Mouse (Mus musculus) ES-E14 (cell line): ENCODE data around the gene Scube1. TPM values are rescaled to one million over a fixed set of nuclear protein-coding genes. Genes with fewer than 3 reads are reported as not detected.
A peak's percentile ranks its signal among the peaks of the same experiment; 100 is the strongest.

ENCODE experiments used
- DNase-seq: peaks from one replicate; pipeline ENCODE4 v3.0.0-alpha.2; 2013; ENCODE audit warnings: low read depth, low spot score
- H3K27ac ChIP-seq: 2 replicates; pipeline ENCODE4 v1.5.1; 2012; ENCODE audit warnings: low read depth, mild to moderate bottlenecking, low read length, moderate library complexity, mixed read lengths; ENCODE audit not compliant: poor library complexity, insufficient read depth, severe bottlenecking
- H3K36me3 ChIP-seq: 2 replicates; pipeline ENCODE4 v1.6.1; 2012; ENCODE audit warnings: mild to moderate bottlenecking, low read length, moderate library complexity, mixed read lengths; ENCODE audit not compliant: control insufficient read depth, poor library complexity, insufficient read depth, severe bottlenecking
- H3K4me1 ChIP-seq, 2 experiments: fragments of 150-350 bp in 1 of 2; sonication (generic) in 1 of 2; 2 replicates each; pipeline ENCODE4 v1.6.1; 2012; ENCODE audit warnings: low read length in 2 of 2, mild to moderate bottlenecking in 1 of 2, mixed read lengths in 1 of 2; ENCODE audit not compliant: control insufficient read depth in 2 of 2, insufficient read depth in 2 of 2, poor library complexity in 1 of 2
- H3K4me3 ChIP-seq, 2 experiments: fragments of 150-350 bp in 1 of 2; sonication (generic) in 1 of 2; 2 replicates each; pipeline ENCODE4 v1.5.1; 2012; ENCODE audit warnings: low read length in 2 of 2, low read depth in 1 of 2, mild to moderate bottlenecking in 1 of 2, mixed read lengths in 1 of 2; ENCODE audit not compliant: insufficient read depth in 1 of 2, poor library complexity in 1 of 2, severe bottlenecking in 1 of 2
- H3K9ac ChIP-seq: 2 replicates; pipeline ENCODE4 v1.6.1; 2012; ENCODE audit warnings: low read depth, mild to moderate bottlenecking, low read length, mixed read lengths; ENCODE audit not compliant: poor library complexity, insufficient read depth, severe bottlenecking
- H3K9me3 ChIP-seq: fragments of 150-350 bp; sonication (generic); 2 replicates; pipeline ENCODE4 v1.6.1; 2012; ENCODE audit warnings: low read depth, mild to moderate bottlenecking, low read length; ENCODE audit not compliant: control insufficient read depth, insufficient read depth
- CHD2 ChIP-seq: IDR thresholded peaks from 2 replicates; pipeline ENCODE4 v1.6.1; 2014; ENCODE audit warnings: mild to moderate bottlenecking, low read depth, low read length, inconsistent platforms
- HCFC1 ChIP-seq: IDR thresholded peaks from 2 replicates; pipeline ENCODE4 v1.6.1; 2012; ENCODE audit warnings: low read length, inconsistent platforms, borderline replicate concordance; ENCODE audit not compliant: insufficient read depth
- MAFK ChIP-seq: IDR thresholded peaks from 2 replicates; pipeline ENCODE4 v1.6.1; 2014; ENCODE audit warnings: mild to moderate bottlenecking, low read depth, low read length, inconsistent platforms; ENCODE audit not compliant: insufficient read depth
- ZC3H11A ChIP-seq: IDR thresholded peaks from 2 replicates; pipeline ENCODE4 v1.6.1; 2012; ENCODE audit warnings: low read depth, mild to moderate bottlenecking, inconsistent platforms, low read length, borderline replicate concordance
- ZNF384 ChIP-seq: IDR thresholded peaks from 2 replicates; pipeline ENCODE4 v1.6.1; 2012; ENCODE audit warnings: low read depth, low read length, inconsistent platforms
- in situ Hi-C, 2 experiments: fragments of 600-800 bp; cut with MboI; formaldehyde crosslinking; loops; one replicate each; pipeline ENCODE4 v1.15.1; 2025; ENCODE audit warnings: low sequenced_read_pairs in 2 of 2, inconsistent platforms in 1 of 2; ENCODE audit not compliant: unreplicated experiment in 2 of 2
- total RNA-seq: library from RNA; depleted of rRNA; stranded (reverse); fragments of 300-350 nt; gene quantifications from 2 replicates; pipeline ENCODE4 v1.2.3, GENCODE M21; 2012

Gene Scube1
- total RNA-seq, 1 experiment = 1.7 TPM

GRCm38 (mm10) chr15:83607115-83607802 lies 117.6 kb downstream of the Scube1 start:
- Histone ChIP-seq H3K4me3 (no peak overlapping the region), H3K36me3 (no peaks in the 10 kb centered on the region)
- peak; percentile 55 for DNase-seq

GRCm38 (mm10) chr15:83606700-83607099 lies 118.1 kb downstream of the Scube1 start:
- Histone ChIP-seq H3K9ac (no peak overlapping the region), H3K4me1 (no peaks in the 10 kb centered on the region), H3K4me3 (no peak overlapping the region), H3K9me3 (no peaks in the 10 kb centered on the region), H3K36me3 (no peaks in the 10 kb centered on the region), H3K27ac (no peak overlapping the region)
- no peak for DNase-seq
- in situ Hi-C loops = no loop called here
- TF ChIP-seq HCFC1 (no peak), MAFK (no peak), ZC3H11A (no peak)

More at GRCm38 (mm10) chr15:83607115-83607802, 117.6 kb downstream of the Scube1 start:
- H3K9me3 ChIP-seq = no peaks in the 10 kb centered on the region
- H3K4me1 ChIP-seq = no peaks in the 10 kb centered on the region
- H3K9ac ChIP-seq = no peak overlapping the region
- in situ Hi-C loops = no loop called here
- no peak for TF ChIP-seq MAFK
- TF ChIP-seq CHD2 = no peak
- no peak; the same call in 1 of the 2 replicates for TF ChIP-seq ZC3H11A
- no peak for TF ChIP-seq ZNF384
- no peak for TF ChIP-seq HCFC1
- H3K27ac ChIP-seq = no peak overlapping the region

GRCm38 (mm10) chr15:83606216-83606615 lies 118.6 kb downstream of the Scube1 start:
- H3K36me3 ChIP-seq = no peaks in the 10 kb centered on the region
- in situ Hi-C loops = no loop called here
- no peak for TF ChIP-seq CHD2

GRCm38 (mm10) chr15:83603426-83603825 lies 121.4 kb downstream of the Scube1 start:
- no peak for DNase-seq
- Histone ChIP-seq H3K9ac (no peak overlapping the region), H3K4me1 (no peaks in the 10 kb centered on the region), H3K9me3 (no peaks in the 10 kb centered on the region), H3K36me3 (no peaks in the 10 kb centered on the region), H3K4me3 (no peak overlapping the region), H3K27ac (no peak overlapping the region)
- in situ Hi-C loops = no loop called here
- no peak for TF ChIP-seq HCFC1
- TF ChIP-seq ZC3H11A = no peak
- no peak for TF ChIP-seq MAFK
- no peak for TF ChIP-seq CHD2
- TF ChIP-seq ZNF384 = no peak

More at GRCm38 (mm10) chr15:83606216-83606615, 118.6 kb downstream of the Scube1 start:
- Histone ChIP-seq H3K27ac (no peak overlapping the region), H3K4me1 (no peaks in the 10 kb centered on the region), H3K9ac (no peak overlapping the region), H3K9me3 (no peaks in the 10 kb centered on the region), H3K4me3 (no peak overlapping the region)
- DNase-seq = no peak

- H3K9ac ChIP-seq = no peak overlapping the region
- no peak overlapping the region for H3K4me3 ChIP-seq
- in situ Hi-C loops = no loop called here
- H3K27ac ChIP-seq = no peak overlapping the region
- no peak for DNase-seq
- H3K9me3 ChIP-seq = no peaks in the 10 kb centered on the region
- H3K36me3 ChIP-seq = no peaks in the 10 kb centered on the region
- H3K4me1 ChIP-seq = no peaks in the 10 kb centered on the region
- no peak for TF ChIP-seq ZNF384
- no peak for TF ChIP-seq MAFK
- no peak for TF ChIP-seq ZC3H11A
- no peak for TF ChIP-seq CHD2
- no peak for TF ChIP-seq HCFC1
Measured at GRCm38 (mm10) chr15:83603046-83603396, 121.8 kb downstream of the Scube1 start.
